Mouse (Mus musculus) layer of hippocampus, adult 8-10 months (tissue): ENCODE measurements around the gene Gm29644. TPM values are rescaled to one million over a fixed set of nuclear protein-coding genes. Genes with fewer than 3 reads are reported as not detected.
"Not testable (repeated sequence)": the region's sequence is repeated elsewhere in the genome, so short reads cannot be mapped to it uniquely, and the experiment has no call there.

Experiments used
- DNase-seq, 2 experiments: peaks; one replicate each; pipeline ENCODE4 v3.0.0; 2022; ENCODE audit warnings: low spot score in 2 of 2
- total RNA-seq, 4 experiments: library from RNA; stranded (reverse); gene quantifications; 2 replicates each; pipeline ENCODE4 v1.2.4; 2022

Gene Gm29644
- not detected for total RNA-seq

- not testable (repeated sequence) for DNase-seq
Observed at GRCm38 (mm10) chrY:70303187-70303586, at the start of gene Gm29644, which contains the start of gene Gm29423. Gene Gm29644, minus strand, starts transcription at chrY:70303343. Gene Gm29423, minus strand, starts transcription at chrY:70303287.

- DNase-seq: not testable (repeated sequence)
Observed at GRCm38 (mm10) chrY:70273542-70273941, 29.6 kb downstream of the Gm29644 start, which contains the start of gene Gm21118. Gene Gm21118, minus strand, starts transcription at chrY:70273642.

Other genes with a start within 250 kb of the Gm29644 start
- gene Gm21118, start 29.7 kb downstream of the Gm29644 start, total RNA-seq: not detected
- gene Gm29423, start 56 bp downstream of the Gm29644 start, total RNA-seq: not detected
- gene Gm20888, start 138.5 kb upstream of the Gm29644 start, total RNA-seq: not detected